Mouse (Mus musculus): Measurements from ENCODE around the gene Pip5k1a. TPM values are rescaled to one million over a fixed set of nuclear protein-coding genes. Genes with fewer than 3 reads are reported as not detected.

The Pip5k1a gene
- total RNA-seq, 2 experiments from 2014 or later: 16.5 to 17.1 TPM

GRCm38 (mm10) chr3:95012982-95013381, 93.7 kb downstream of the Pip5k1a start:
- DNase-seq: no peak
- intact Hi-C loops (cut with DNase I): loop anchor here (2.0 kb wide), 1 partner anchor 36 kb away; no protein-coding TSS in a partner anchor

- DNase-seq: no peak
- intact Hi-C loops (cut with DNase I): no loop called here
These were observed 96.3 kb downstream of the Pip5k1a start for GRCm38 (mm10) chr3:95010396-95010795.

Small RNA genes lying within 50 kb of the gene (microRNA-seq; reads per million reads assigned to microRNA genes)
- gene Mir8099-1 (ENCODE audit: borderline number of aligned reads in 2 of 2): 0 reads per million in 2 experiments

Other genes with a start within 250 kb of the Pip5k1a start
- gene Psmb4, start 220.0 kb downstream of the Pip5k1a start, total RNA-seq (2021): 100 to 1,000 TPM; 231 to 243 TPM
- 100 to 1,000 TPM; 110 to 122 TPM for gene Selenbp1, start 173.9 kb downstream of the Pip5k1a start, total RNA-seq (2021)
- 1 to 10 TPM; 4.4 to 6.5 TPM for gene Rfx5, start 152.9 kb downstream of the Pip5k1a start, total RNA-seq (2021)
- gene Pi4kb, start 132.2 kb downstream of the Pip5k1a start, total RNA-seq (2021): 10 to 100 TPM; 24.6 to 30.3 TPM
- gene Zfp687, start 91.5 kb downstream of the Pip5k1a start, total RNA-seq (2021): 10 to 100 TPM; 11.4 to 15.8 TPM
- gene Psmd4, start 64.3 kb downstream of the Pip5k1a start, total RNA-seq (2021): 100 to 1,000 TPM; 136 to 151 TPM
- 10 to 100 TPM; 31.7 to 35.2 TPM for gene Vps72, start 4.1 kb upstream of the Pip5k1a start, total RNA-seq (2021)
- 10 to 100 TPM; 17.6 to 29.1 TPM for gene Tmod4, start 17.5 kb upstream of the Pip5k1a start, total RNA-seq (2021)
- gene Scnm1, start 27.1 kb upstream of the Pip5k1a start, total RNA-seq (2021): 10 to 100 TPM; 24.1 to 37.5 TPM
- gene Lysmd1, start 27.2 kb upstream of the Pip5k1a start, total RNA-seq (2021): 1 to 10 TPM; 5.8 to 6.5 TPM
- 1 to 10 TPM; 1.4 to 2.7 TPM for gene Tnfaip8l2, start 35.4 kb upstream of the Pip5k1a start, total RNA-seq (2021)
- gene Sema6c, start 53.5 kb upstream of the Pip5k1a start, total RNA-seq (2021): 10 to 100 TPM in 1 of 2 experiments, 1 to 10 TPM in 1; 4.7 to 10.2 TPM
- gene Gabpb2, start 111.0 kb upstream of the Pip5k1a start, total RNA-seq (2021): 10 to 100 TPM; 10.9 to 11.7 TPM
- gene Cdc42se1, start 121.8 kb upstream of the Pip5k1a start, total RNA-seq (2021): 10 to 100 TPM; 20.4 to 22.8 TPM
- 1 to 10 TPM; 6.1 to 8.5 TPM for gene Mllt11, start 125.2 kb upstream of the Pip5k1a start, total RNA-seq (2021)
- not detected for gene Gm128, start 134.7 kb upstream of the Pip5k1a start, total RNA-seq (2021)
- gene Bnipl, start 144.3 kb upstream of the Pip5k1a start, total RNA-seq (2021): not detected
- gene Mindy1, start 174.4 kb upstream of the Pip5k1a start, total RNA-seq (2021): 10 to 100 TPM; 26.7 to 26.8 TPM
- gene Prune1, start 175.1 kb upstream of the Pip5k1a start, total RNA-seq (2021): 10 to 100 TPM; 24.1 to 26.6 TPM
- under 1 TPM; 0.53 to 0.60 TPM for gene Anxa9, start 200.2 kb upstream of the Pip5k1a start, total RNA-seq (2021)
- 10 to 100 TPM; 36.4 to 45.9 TPM for gene Cers2, start 207.9 kb upstream of the Pip5k1a start, total RNA-seq (2021)

Data from heart, postnatal 36 days (tissue).